Mouse (Mus musculus): Measurements from ENCODE around the gene Tpst1. TPM values are rescaled to one million over a fixed set of nuclear protein-coding genes. Genes with fewer than 3 reads are reported as not detected.
"Not testable (repeated sequence)": the region's sequence is repeated elsewhere in the genome, so short reads cannot be mapped to it uniquely, and the experiment has no call there.

Tpst1 gene
- polyA plus RNA-seq (2014; fragmentation: Nextera tagmentation; extraction: Ambion mirVana), result 61.8 and 70.7 TPM in 2 replicates

DNA sequence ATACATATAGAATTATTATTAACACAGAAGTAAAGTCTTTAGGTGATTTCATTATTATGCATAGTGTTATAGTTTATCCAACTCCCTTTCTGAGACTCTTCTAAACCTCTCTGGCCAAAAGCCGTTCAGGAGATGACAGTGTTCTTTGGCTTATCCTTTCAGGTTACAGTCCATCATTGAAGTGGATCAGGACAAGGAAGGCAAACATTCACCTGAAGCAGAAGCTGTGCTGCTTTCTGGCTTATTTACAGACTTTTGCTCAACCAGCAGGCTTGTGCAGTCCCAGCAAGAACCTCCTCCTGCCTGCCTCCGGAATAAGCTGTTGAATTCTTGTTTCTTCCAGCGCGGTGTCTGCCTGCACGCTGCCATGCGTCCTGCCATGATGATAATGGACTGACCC is at the start of gene Tpst1:
Gene Tpst1 (plus strand): TSS at position 301 of the 400 bp plus-strand sequence.
- no peak within 1 kb of the TSS for H3K27ac ChIP-seq (ENCODE audit: low read depth, low read length)
- ATAC-seq (ENCODE audit: low FRiP score, low TSS enrichment), result no peak
- H3K4me3 ChIP-seq (ENCODE audit: low read length), result no peak within 1 kb of the TSS
- H3K27me3 ChIP-seq (ENCODE audit: control insufficient read depth, insufficient read depth, low read length), result no peaks in the 10 kb centered on the region
- H3K9ac ChIP-seq (ENCODE audit: low read depth, low read length), result no peak within 1 kb of the TSS
- no peaks in the 10 kb centered on the region for H3K36me3 ChIP-seq (ENCODE audit: control insufficient read depth, insufficient read depth, low read length)
- 87% methylated on average over 6 of the region's 6 CpGs for WGBS
- H3K9me3 ChIP-seq (ENCODE audit: control insufficient read depth, low read length), result peaks cover 4% of the 10 kb centered on the region; the same call in 1 of the 2 replicates
- H3K4me2 ChIP-seq (replicated peaks; ENCODE audit: low read depth, low read length), result no peak within 1 kb of the TSS
- H3K4me1 ChIP-seq (ENCODE audit: control insufficient read depth, insufficient read depth, low read length), result no peaks in the 10 kb centered on the region

DNA sequence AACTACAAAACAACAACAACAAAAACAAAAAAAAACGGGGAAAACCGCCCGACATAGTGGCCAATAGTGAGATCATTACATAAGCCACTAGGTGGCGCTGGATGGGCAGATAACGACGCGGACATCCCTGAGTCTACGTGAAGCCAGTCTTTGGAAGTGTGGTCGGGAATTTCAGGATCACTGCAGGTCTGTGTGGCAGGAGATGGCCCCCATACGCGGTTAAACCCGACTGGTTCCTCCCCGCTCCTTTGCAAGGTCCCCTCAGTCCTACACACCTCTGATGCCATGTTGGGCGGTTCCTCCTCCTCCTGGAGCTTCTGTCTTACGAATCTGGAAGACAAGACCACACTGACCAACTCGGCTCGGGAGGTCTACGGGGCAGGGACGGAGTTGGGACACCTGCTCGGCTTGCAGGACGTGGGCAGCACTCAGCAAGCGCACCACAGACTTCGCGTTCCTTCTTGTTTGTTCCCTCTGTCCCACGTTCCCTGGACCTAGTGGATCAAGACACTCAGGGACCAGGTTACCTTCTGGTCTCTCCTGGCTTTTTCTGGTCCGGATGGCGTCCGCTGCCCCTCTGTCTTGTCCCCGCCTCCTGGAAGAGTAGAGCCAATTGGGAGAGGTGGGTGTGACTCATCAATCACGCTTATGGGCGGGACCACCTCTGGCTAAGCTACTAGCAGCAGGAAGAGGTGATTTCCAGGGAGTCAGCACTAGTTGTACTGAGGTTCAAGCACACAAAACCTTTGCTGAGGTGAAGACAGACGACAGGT is 49.2 kb upstream of the Tpst1 start:
- 0% methylated on average over 32 of the region's 32 CpGs for WGBS
- no peaks in the 10 kb centered on the region for H3K9me3 ChIP-seq (ENCODE audit: control insufficient read depth, low read length)

DNA sequence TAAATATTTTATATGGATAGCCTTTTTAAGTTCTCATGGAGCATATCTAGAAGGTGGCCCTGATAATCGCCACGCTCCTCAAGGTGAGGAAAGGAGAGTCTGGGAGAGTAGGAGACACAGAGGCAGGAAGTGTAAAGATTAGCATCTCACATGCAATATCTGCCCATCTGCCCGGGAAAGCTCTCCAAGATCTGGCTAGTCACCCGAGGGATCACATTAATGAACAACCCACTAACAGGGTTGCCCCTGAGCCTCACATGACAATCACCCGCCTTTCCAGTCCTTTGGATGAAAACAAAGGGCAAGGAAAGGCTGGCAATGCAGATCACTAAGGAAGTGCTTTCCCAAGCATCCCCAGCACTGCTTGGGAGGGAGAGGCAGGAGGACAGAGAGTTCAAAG is 46.0 kb upstream of the Tpst1 start:
- Histone ChIP-seq H3K9ac (ENCODE audit: low read depth, low read length) (no peak overlapping the region), H3K27ac (ENCODE audit: low read depth, low read length) (no peak overlapping the region), H3K27me3 (ENCODE audit: control insufficient read depth, insufficient read depth, low read length) (no peaks in the 10 kb centered on the region), H3K4me2 (replicated peaks; ENCODE audit: low read depth, low read length) (no peak overlapping the region), H3K36me3 (ENCODE audit: control insufficient read depth, insufficient read depth, low read length) (no peaks in the 10 kb centered on the region), H3K4me3 (ENCODE audit: low read length) (no peak overlapping the region), H3K9me3 (ENCODE audit: control insufficient read depth, low read length) (no peaks in the 10 kb centered on the region), H3K4me1 (ENCODE audit: control insufficient read depth, insufficient read depth, low read length) (peaks cover 5% of the 10 kb centered on the region)
- WGBS, result 65% methylated on average over 5 of the region's 5 CpGs
- ATAC-seq (ENCODE audit: low FRiP score, low TSS enrichment), result no peak

More for the DNA sequence above, 49.2 kb upstream of the Tpst1 start:
- peak; percentile 88 for ATAC-seq (ENCODE audit: low FRiP score, low TSS enrichment)
- Histone ChIP-seq H3K4me2 (replicated peaks; ENCODE audit: low read depth, low read length) (peak overlapping the region; percentile 73), H3K9ac (ENCODE audit: low read depth, low read length) (peak overlapping the region; percentile 63), H3K4me3 (ENCODE audit: low read length) (peak overlapping the region; percentile 71), H3K36me3 (ENCODE audit: control insufficient read depth, insufficient read depth, low read length) (no peaks in the 10 kb centered on the region), H3K4me1 (ENCODE audit: control insufficient read depth, insufficient read depth, low read length) (peaks cover 5% of the 10 kb centered on the region), H3K27me3 (ENCODE audit: control insufficient read depth, insufficient read depth, low read length) (no peaks in the 10 kb centered on the region), H3K27ac (ENCODE audit: low read depth, low read length) (peak overlapping the region; percentile 51; the same call in 1 of the 2 replicates)

DNA sequence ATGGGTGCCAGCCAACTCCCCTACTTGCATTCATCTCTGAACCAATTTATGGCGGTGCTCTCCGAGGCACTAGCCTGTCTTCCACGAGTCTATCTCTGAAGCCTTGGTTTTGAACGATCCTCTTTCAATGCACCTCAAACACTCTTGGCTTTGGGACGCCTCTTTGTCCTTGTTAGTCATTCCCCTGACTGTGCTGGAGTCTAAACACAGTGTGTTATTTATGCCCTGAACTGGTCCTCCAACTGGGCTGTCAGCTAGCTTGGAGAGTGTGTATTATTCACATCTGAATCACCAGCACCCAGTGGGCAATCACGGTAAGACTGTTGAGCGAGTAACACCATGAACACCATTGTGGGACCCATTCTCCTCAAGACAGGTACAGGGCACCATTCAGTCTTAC is 45.4 kb upstream of the Tpst1 start:
- Histone ChIP-seq H3K9me3 (ENCODE audit: control insufficient read depth, low read length) (no peaks in the 10 kb centered on the region), H3K9ac (ENCODE audit: low read depth, low read length) (no peak overlapping the region), H3K27ac (ENCODE audit: low read depth, low read length) (no peak overlapping the region), H3K27me3 (ENCODE audit: control insufficient read depth, insufficient read depth, low read length) (no peaks in the 10 kb centered on the region), H3K36me3 (ENCODE audit: control insufficient read depth, insufficient read depth, low read length) (no peaks in the 10 kb centered on the region), H3K4me2 (replicated peaks; ENCODE audit: low read depth, low read length) (no peak overlapping the region), H3K4me3 (ENCODE audit: low read length) (no peak overlapping the region), H3K4me1 (ENCODE audit: control insufficient read depth, insufficient read depth, low read length) (peaks cover 5% of the 10 kb centered on the region)
- WGBS, result 83% methylated on average over 7 of the region's 7 CpGs
- no peak for ATAC-seq (ENCODE audit: low FRiP score, low TSS enrichment)

DNA sequence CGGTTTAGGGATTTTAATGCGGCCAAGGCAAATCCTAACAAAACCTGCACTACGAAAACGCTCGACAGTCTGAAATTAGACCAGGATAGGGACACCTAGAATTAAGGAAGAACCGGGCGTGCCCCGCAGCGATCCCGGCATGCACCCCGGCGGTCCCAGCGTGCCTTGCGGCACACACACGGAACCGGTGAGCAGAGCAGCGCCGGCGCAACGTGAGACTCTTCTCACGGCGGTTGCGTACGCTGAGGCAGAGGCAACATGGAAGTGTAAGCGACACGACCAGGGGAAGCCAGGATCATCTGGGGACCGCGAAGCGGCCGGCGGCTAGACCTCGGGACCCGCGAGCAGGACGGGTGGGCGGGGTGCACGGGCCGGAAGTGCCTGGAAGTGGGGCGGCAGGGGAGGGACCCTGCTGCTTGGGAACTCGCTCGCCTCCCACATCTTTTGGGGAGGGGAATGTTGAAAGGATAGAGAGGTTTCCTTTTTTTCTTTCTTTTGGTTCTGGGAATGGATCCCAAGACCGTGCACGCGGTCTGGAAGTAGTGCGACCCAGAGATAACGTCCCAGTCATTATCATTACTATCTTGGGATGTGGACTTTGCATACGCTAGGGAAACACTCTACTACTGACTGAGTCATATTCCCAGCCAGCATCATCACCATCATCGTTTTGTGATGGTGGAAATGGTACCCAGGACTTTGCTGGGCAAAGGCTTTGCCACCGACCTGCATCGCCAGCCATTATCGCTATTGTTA is 43.8 kb upstream of the Tpst1 start, which contains the start of the genes Asl and Crcp:
Gene Asl (minus strand): TSS at position 106 of the 756 bp plus-strand sequence.
Gene Crcp (plus strand): TSS at position 149 of the 756 bp plus-strand sequence.
- H3K4me2 ChIP-seq (replicated peaks; ENCODE audit: low read depth, low read length), result peak within 1 kb of the TSS; percentile 82
- 1% methylated on average over 51 of the region's 51 CpGs for WGBS
- peak within 1 kb of the TSS; percentile 73 for H3K9ac ChIP-seq (ENCODE audit: low read depth, low read length)
- no peaks in the 10 kb centered on the region for H3K9me3 ChIP-seq (ENCODE audit: control insufficient read depth, low read length)
- no peaks in the 10 kb centered on the region for H3K36me3 ChIP-seq (ENCODE audit: control insufficient read depth, insufficient read depth, low read length)
- H3K27ac ChIP-seq (ENCODE audit: low read depth, low read length), result peak within 1 kb of the TSS; percentile 90
- H3K4me1 ChIP-seq (ENCODE audit: control insufficient read depth, insufficient read depth, low read length), result no peaks in the 10 kb centered on the region
- H3K27me3 ChIP-seq (ENCODE audit: control insufficient read depth, insufficient read depth, low read length), result no peaks in the 10 kb centered on the region
- ATAC-seq (ENCODE audit: low FRiP score, low TSS enrichment), result peak; percentile 91
- peak within 1 kb of the TSS; percentile 73 for H3K4me3 ChIP-seq (ENCODE audit: low read length)

DNA sequence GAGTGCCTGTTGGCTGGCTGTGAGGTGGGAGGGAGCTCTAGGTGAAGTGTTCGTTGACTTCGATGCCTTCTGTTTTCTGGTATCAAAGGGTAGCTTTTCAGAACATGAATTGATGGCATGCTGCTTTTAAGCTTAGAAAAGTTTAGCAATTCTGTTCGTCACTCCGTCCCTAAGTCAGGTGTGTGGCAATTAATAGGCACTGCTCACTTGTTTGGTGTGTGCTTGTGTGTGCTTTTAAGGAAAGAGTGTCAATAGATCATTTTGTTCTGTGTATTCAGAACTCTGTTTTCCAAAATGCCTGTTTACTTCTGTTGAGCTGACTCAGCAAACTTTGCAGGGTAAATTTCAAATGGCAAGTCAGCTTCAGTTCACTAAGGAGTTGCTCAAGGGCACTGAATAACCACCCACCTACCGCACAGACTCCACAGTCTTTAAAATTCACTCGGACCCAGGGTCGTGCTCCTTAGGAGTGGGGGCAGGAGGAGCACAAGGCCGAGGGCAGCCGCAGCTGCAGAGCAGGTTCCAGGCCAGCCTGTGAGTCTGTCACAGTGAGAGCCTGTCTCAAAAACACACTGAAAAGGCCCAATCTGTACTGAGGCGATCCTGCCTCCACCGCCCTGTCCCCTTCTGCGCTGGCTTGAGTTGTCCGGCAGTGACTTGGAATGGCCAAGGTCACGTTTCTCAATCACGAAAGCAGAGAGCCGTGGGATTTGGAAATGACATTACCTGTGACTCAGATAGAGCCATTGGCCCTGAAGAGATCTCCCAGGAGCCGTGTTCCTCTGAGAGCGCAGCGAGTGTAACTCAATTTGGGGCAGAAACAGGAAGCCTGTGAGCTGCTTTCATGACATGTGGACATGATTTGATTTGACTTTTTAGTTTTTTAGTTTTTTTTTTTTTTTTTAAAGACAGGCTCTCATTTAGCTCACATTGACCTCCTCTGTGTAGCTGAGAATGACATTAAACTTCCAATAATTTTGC is 41.4 kb upstream of the Tpst1 start:
- Histone ChIP-seq H3K27ac (ENCODE audit: low read depth, low read length) (no peak overlapping the region), H3K27me3 (ENCODE audit: control insufficient read depth, insufficient read depth, low read length) (no peaks in the 10 kb centered on the region), H3K4me1 (ENCODE audit: control insufficient read depth, insufficient read depth, low read length) (no peaks in the 10 kb centered on the region), H3K4me2 (replicated peaks; ENCODE audit: low read depth, low read length) (no peak overlapping the region), H3K9me3 (ENCODE audit: control insufficient read depth, low read length) (no peaks in the 10 kb centered on the region), H3K9ac (ENCODE audit: low read depth, low read length) (no peak overlapping the region), H3K36me3 (ENCODE audit: control insufficient read depth, insufficient read depth, low read length) (peaks cover 5% of the 10 kb centered on the region; the same call in 1 of the 2 replicates), H3K4me3 (ENCODE audit: low read length) (no peak overlapping the region)
- 92% methylated on average over 19 of the region's 19 CpGs for WGBS
- no peak for ATAC-seq (ENCODE audit: low FRiP score, low TSS enrichment)

DNA sequence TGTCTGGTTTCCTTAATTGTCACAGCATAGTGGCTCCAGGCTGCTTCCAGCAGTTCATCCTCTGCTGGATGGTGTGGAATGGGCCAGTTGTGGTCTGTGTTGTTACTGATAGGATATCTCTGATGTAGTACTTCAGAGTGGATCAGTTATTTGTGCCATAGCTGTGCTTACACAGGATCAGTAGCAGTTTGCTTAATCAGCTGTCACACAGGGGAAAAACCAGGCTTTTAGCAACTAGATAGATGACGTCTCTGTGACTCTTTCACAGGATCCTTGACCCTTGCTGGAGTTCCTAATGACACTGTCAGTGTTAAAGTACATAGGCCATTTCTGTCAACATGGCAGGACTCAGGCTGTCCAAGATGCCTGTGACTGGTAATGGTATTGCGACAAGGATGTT is 39.3 kb upstream of the Tpst1 start:
- Histone ChIP-seq H3K27ac (ENCODE audit: low read depth, low read length) (no peak overlapping the region), H3K9ac (ENCODE audit: low read depth, low read length) (no peak overlapping the region), H3K4me2 (replicated peaks; ENCODE audit: low read depth, low read length) (no peak overlapping the region), H3K36me3 (ENCODE audit: control insufficient read depth, insufficient read depth, low read length) (peaks cover 16% of the 10 kb centered on the region), H3K4me1 (ENCODE audit: control insufficient read depth, insufficient read depth, low read length) (no peaks in the 10 kb centered on the region), H3K27me3 (ENCODE audit: control insufficient read depth, insufficient read depth, low read length) (no peaks in the 10 kb centered on the region), H3K9me3 (ENCODE audit: control insufficient read depth, low read length) (no peaks in the 10 kb centered on the region), H3K4me3 (ENCODE audit: low read length) (no peak overlapping the region)
- 93% methylated on average over 2 of the region's 2 CpGs for WGBS
- ATAC-seq (ENCODE audit: low FRiP score, low TSS enrichment), result no peak

DNA sequence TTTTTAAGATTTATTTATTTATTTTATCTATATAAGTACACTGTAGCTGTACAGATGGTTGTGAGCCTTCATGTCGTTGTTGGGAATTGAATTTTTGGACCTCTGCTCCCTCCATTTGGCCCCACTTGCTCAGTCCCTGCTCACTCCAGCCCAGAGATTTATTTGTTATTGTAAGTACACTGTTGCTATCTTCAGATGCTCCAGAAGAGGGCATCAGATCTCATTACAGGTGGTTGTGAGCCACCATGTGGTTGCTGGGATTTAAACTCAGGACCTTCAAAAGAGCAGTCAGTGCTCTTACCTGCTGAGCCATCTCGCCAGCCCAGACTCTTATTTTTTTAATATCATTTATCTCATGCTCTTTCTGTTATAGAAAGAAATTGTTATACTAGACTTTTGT is 36.8 kb upstream of the Tpst1 start:
- H3K9me3 ChIP-seq (ENCODE audit: control insufficient read depth, low read length); H3K4me3 ChIP-seq (ENCODE audit: low read length); H3K27ac ChIP-seq (ENCODE audit: low read depth, low read length); H3K9ac ChIP-seq (ENCODE audit: low read depth, low read length); ATAC-seq (ENCODE audit: low FRiP score, low TSS enrichment); H3K4me1 ChIP-seq (ENCODE audit: control insufficient read depth, insufficient read depth, low read length); H3K27me3 ChIP-seq (ENCODE audit: control insufficient read depth, insufficient read depth, low read length); H3K4me2 ChIP-seq (replicated peaks; ENCODE audit: low read depth, low read length): not testable (repeated sequence)
- peaks cover 32% of the 10 kb centered on the region for H3K36me3 ChIP-seq (ENCODE audit: control insufficient read depth, insufficient read depth, low read length)
- WGBS, result 67% methylated on average over 2 of the region's 2 CpGs

All from kidney, embryonic 14.5 days (tissue).